Mouse (Mus musculus) skeletal muscle tissue, postnatal 0 days (tissue): Measurements from ENCODE around the gene Mettl22. TPM values are rescaled to one million over a fixed set of nuclear protein-coding genes. Genes with fewer than 3 reads are reported as not detected.

Experiments
- polyA plus RNA-seq: library from polyadenylated mRNA; unstranded; fragments of >200 nt; fragmentation: Nextera tagmentation; extraction: Ambion mirVana; gene quantifications from 2 replicates; pipeline ENCODE4 v1.2.1, GENCODE M21; 2015

Mettl22 gene
- 58.6 and 60.2 TPM in 2 replicates for polyA plus RNA-seq

DNA sequence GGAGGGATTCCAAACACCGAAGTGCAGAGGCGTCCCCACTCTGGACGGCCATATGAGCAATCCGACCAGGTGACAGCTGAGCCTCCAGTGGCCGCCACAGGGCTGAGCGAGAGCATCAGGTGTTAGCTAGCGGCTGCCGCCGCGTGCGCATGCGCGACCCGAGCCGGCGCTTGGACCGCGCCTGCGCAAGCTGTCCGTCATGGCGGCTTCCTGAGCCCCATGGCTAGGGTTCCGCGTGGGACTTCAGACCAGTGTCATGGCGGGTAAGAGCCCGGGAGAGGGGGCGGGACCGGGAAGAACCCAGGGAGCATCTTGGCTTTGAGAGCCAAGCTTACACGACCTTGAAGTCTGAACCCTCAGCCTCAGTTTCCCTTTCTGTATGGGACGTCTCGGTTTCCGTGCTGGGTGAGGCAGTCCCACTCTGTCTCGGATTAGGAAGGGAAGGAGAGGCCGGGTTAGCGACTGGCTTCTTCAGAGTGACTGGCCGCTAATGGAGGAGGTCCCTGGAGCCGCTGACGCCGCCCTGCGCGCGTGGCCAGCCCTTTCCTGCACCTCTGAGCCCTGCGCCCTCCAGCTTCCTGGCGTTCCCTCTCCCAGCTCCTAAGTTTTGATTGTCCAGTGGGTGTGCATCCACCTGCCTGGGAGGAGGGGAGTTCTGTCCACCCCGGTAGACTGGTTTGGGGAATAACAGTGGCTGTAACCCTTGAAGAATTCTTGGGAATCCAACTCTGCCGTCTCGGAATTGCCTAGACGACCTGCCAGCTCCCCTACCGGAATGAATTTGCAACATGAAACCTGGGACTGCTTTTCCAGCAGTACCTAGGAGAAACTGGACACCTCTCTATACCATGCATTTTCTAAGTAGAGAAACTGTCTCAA, at the start of gene Mettl22:
Gene Mettl22, plus strand, starts transcription at position 186 of the 879 bp plus-strand sequence.

DNA sequence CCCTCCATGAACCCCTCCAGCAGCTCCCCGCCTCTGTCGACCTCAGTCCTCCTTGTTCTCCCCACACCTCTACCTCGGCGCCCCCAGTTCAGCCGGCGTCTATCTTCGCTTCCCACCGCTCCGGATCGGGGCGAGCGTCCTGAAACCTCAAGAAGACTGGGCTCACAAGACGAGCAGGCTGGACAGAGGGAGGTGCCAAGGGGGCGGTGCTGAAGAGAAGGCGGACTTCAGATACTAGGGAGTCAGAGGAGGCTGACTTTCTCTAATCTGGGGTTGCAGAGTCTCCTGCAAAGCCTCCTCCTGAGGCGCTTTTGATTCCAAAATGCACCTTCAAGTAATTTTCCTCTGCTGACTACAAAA, 45.6 kb upstream of the Mettl22 start, which contains the start of gene Tmem114:
Gene Tmem114, minus strand, starts transcription at position 166 of the 360 bp plus-strand sequence.

DNA sequence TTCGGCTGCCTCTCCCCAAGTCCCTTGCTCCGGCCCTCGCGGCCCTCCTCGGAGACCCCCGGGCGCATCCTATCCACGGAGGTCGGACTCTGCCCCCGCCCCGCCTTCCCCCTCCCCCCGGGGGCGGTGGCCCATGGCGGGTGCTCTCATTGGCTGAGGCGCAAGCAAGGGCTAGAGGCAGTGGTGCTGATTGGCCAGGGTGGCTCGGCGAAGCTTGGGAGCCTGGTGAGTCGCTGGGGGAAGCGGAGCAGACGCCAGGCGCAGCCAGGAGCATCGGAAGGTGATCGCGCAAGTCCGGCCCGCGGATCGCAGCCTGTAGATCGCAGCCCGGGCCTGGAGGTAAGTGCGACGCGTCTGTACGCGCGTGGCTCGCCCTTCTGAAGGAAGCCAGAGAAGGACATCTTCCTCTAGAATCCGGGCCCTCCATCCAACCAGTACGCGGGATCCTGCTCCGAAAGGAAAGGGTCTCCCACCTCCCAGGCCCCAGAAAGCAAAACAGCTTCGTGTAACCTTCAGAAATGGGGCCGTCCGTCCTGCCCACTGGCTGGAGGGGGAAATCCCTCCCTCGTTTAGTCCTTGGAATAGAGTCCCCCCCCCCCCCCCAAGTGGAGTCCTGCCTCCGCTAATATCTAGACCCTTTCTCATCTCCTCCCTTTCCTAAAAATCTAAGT, 42.8 kb downstream of the Mettl22 start, which contains the start of gene Abat:
Gene Abat, plus strand, starts transcription at position 194 of the 671 bp plus-strand sequence.

Other genes starting within 250 kb of the Mettl22 start
- not detected in 2 replicates for gene Tmem114, start 45.7 kb upstream of the Mettl22 start, polyA plus RNA-seq
- 6.7 and 7.1 TPM in 2 replicates for gene Abat, start 42.6 kb downstream of the Mettl22 start, polyA plus RNA-seq
- gene Pmm2, start 166.9 kb downstream of the Mettl22 start, polyA plus RNA-seq, result 26.2 and 27.8 TPM in 2 replicates
- gene Tmem186, start 166.9 kb downstream of the Mettl22 start, polyA plus RNA-seq, result 10.7 and 11.2 TPM in 2 replicates
- 41.9 and 49.2 TPM in 2 replicates for gene Carhsp1, start 201.4 kb downstream of the Mettl22 start, polyA plus RNA-seq
- gene Gm5767, start 210.0 kb downstream of the Mettl22 start, polyA plus RNA-seq, result not detected in 2 replicates